Mouse (Mus musculus): ENCODE measurements around the gene Nr3c2. TPM values are rescaled to one million over a fixed set of nuclear protein-coding genes. Genes with fewer than 3 reads are reported as not detected.

The Nr3c2 gene
- polyA plus RNA-seq, 1 experiment from 2014 or later, result 0.17 TPM

DNA sequence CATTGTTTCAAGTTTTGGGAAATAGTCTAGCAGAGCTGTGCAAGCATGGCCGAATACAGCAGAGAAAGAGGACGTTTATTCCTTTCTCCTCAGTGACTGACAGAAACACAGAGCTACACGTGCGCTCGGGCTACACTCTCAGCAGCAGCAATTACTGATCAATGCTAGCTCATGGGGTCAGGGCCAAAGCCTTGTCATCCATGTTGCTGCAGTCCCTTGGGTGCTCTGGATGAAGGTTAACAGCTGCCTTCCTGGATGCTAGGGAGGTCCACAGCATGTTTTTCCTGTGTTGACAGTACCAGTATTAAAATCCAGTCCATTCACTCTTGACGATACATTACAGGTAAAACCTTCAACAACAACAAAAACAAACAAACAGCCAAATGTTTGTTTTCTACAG is 113.4 kb downstream of the Nr3c2 start:
- no peaks in the 10 kb centered on the region for H3K36me3 ChIP-seq (ENCODE audit: inconsistent target)
- no peak overlapping the region for H3K27ac ChIP-seq
- WGBS (ENCODE audit: missing documents), result 89% methylated on average over 6 of the region's 6 CpGs
- no peak overlapping the region for H3K4me3 ChIP-seq (ENCODE audit: inconsistent target)
- H3K79me2 ChIP-seq (ENCODE audit: inconsistent target), result no peaks in the 10 kb centered on the region

DNA sequence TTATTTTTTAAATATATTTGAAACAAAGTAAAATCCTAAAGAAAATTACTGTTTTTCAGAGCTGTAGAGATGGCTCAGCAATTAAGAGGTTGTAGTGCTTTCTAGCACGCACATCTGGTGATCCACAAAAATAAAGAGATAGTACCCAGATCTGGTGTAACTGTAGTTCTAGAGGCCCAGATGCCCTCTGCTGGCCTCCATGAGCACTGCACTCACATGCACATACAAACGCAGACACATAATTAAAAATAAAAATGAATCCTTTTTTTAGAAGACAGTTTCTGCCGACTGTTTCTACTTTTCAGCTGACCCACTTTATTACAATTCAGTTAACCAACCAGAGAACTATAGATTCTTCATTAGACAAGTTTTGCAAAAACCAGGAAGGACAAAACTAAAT is 117.5 kb downstream of the Nr3c2 start:
- Histone ChIP-seq H3K4me3 (ENCODE audit: inconsistent target) (no peak overlapping the region), H3K79me2 (ENCODE audit: inconsistent target) (no peaks in the 10 kb centered on the region), H3K27ac (no peak overlapping the region), H3K36me3 (ENCODE audit: inconsistent target) (no peaks in the 10 kb centered on the region)
- WGBS (ENCODE audit: missing documents), result 92% methylated on average over 3 of the region's 3 CpGs

DNA sequence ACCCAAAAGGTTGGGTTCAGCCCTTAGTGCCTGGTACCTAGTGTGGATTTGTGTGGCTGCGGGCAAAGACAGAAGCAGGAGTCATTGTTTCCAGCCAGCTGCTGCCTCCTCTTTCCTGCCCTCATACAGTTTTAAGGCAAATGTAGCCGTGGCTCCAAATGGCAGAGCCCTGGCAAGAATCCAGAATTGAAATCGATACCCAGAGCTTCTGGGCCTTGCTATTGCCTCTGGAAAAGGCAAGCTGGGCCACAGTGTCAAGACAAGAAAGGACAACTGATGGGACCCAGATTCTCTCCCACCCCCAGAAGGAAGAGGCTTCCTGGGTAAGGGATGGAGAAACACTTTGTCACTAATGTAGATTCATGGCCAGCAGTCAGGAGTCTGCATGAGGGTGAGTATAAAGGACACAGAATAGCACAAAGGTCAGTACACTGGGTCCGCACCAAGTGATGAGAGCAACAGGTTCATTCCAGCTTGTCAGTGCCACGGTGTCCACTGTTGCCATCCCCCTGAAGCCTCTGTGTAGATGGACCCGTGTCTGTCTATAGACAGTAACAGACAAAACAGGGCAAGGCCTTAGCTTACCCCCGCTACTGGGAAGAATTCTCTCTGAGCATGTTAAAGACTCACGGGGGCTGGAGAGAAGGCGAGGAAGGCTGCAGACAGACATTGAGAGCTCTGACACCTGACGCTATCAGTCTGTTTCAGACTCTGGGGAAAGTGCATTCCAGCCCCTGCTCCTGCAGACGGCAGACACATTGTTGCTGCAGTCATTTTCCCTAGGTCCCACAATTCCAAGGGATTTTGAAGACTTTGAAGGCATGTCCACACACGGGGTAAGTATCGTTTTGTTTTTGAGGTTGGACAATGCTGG is 124.8 kb downstream of the Nr3c2 start:
- WGBS (ENCODE audit: missing documents), result 88% methylated on average over 13 of the region's 13 CpGs
- Histone ChIP-seq H3K4me3 (ENCODE audit: inconsistent target) (no peak overlapping the region), H3K79me2 (ENCODE audit: inconsistent target) (no peaks in the 10 kb centered on the region), H3K27ac (no peak overlapping the region), H3K36me3 (ENCODE audit: inconsistent target) (no peaks in the 10 kb centered on the region)

DNA sequence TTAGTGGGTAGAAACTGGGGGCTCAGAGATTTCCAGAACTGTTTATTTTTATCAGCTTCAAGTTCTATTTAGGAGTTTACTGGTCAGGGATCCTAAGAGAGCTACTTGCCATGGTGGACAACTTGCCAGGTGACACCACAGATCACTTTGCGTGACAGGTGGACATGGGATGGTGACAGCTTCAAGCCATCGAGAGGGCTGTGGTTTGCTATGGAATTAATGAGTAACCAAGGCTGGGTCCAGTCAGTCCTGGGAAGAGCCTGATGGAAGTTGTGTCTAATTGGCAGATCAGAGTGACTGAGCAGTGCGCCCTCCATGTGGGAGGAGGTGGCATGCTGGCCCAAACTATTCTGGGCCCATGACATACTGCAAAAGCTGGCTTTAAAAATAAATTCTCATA is 132.0 kb downstream of the Nr3c2 start:
- H3K4me3 ChIP-seq (ENCODE audit: inconsistent target), result no peak overlapping the region
- no peak overlapping the region for H3K27ac ChIP-seq
- WGBS (ENCODE audit: missing documents), result 93% methylated on average over 3 of the region's 3 CpGs
- no peaks in the 10 kb centered on the region for H3K36me3 ChIP-seq (ENCODE audit: inconsistent target)
- no peaks in the 10 kb centered on the region for H3K79me2 ChIP-seq (ENCODE audit: inconsistent target)

DNA sequence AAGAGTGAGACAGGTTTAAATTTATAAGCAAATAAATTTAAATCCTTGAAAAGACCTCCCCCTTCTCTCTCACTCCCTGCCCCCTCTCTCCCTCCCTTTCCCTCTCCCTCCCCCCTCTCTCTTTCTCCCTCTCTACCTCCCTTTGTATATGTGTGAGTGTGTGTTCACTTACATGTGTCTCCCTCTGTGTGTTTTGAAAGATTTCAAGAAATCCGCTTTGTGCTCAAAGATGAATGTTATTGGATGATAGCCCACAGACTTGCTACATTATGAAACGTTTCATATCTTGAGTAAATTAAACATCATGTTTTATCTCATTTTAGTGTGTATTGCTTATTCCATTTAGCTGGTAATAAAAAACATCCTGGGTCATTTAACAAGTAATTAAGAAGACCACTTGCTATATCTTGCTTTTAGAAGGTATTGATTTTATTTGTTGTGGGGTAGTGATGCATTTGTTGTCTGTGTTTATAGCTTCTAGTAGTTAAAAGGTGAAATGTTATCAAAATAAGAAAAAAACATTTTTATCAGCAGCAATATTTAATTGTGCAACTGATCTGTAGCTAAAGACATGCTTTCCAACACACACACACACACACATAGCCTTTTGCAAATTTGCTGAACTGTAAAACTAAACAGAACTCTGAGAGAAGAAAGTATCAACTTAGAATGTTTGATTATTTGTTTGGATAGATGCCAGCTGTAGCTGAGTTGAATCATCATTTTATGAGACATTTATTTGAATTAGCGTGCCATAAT is 134.6 kb downstream of the Nr3c2 start:
- 79% methylated on average over 3 of the region's 3 CpGs for WGBS (ENCODE audit: missing documents)
- Histone ChIP-seq H3K4me3 (ENCODE audit: inconsistent target) (no peak overlapping the region), H3K27ac (no peak overlapping the region), H3K36me3 (ENCODE audit: inconsistent target) (no peaks in the 10 kb centered on the region), H3K79me2 (ENCODE audit: inconsistent target) (no peaks in the 10 kb centered on the region)

DNA sequence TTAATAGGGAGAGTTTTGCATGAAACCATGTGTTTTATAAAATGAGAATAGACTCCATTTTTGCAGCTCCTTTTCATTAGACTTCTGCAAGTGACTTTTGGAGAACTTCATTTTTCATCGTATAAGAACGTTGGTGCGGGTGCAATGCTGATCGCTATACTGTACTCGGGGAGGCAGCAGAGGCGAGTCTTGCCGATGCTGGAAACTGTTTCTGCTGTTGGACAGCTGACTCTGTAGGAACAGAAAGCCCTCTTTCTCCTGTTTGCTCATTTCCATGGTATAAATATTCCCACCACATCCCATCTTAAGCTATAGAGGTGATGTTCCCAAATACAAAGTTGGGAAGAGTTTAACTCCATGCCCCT is 135.2 kb downstream of the Nr3c2 start:
- Histone ChIP-seq H3K79me2 (ENCODE audit: inconsistent target) (no peaks in the 10 kb centered on the region), H3K36me3 (ENCODE audit: inconsistent target) (no peaks in the 10 kb centered on the region), H3K4me3 (ENCODE audit: inconsistent target) (no peak overlapping the region), H3K27ac (no peak overlapping the region)
- WGBS (ENCODE audit: missing documents), result 95% methylated on average over 7 of the region's 7 CpGs

DNA sequence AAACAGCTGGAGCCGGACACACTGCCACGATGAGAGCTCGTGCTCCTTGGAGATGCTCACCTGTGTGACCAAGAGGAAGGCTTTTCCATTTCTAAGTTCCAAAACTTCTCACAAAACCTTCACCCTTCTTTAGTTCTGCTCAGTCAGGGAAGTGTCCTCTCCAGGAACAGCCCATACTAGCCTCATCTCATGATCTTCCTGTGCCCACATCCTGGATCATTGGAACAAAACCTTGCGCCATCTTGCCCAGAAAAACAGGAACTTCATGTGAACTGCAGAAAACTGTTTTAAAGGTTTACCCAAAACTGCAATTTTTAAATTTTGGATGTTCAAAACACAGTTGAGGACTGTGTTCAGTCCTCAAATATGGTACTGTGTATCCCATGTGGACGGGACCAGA is 142.0 kb downstream of the Nr3c2 start:
- no peaks in the 10 kb centered on the region for H3K79me2 ChIP-seq (ENCODE audit: inconsistent target)
- H3K4me3 ChIP-seq (ENCODE audit: inconsistent target), result no peak overlapping the region
- WGBS (ENCODE audit: missing documents), result 84% methylated on average over 5 of the region's 5 CpGs
- H3K27ac ChIP-seq, result no peak overlapping the region
- H3K36me3 ChIP-seq (ENCODE audit: inconsistent target), result no peaks in the 10 kb centered on the region

DNA sequence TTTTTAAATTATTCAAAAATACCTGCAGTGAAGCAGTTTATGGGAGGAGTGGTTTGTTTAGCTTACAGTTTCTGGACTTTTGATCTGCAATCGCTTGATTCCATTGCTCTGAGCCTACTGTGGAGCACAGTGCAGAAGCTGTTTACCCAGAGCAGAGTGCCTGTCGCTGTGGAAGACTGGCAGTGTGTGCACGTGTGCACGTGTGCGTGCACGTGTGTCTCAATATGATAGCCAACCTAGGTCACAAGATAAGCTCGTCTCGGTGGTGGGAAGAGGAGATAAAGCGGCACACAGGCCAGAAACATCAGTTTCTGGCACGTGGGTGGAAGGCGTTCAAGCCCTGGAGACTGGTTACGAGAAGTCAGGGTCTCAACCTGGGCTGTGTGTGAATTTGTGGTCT is 145.6 kb downstream of the Nr3c2 start:
- H3K4me3 ChIP-seq (ENCODE audit: inconsistent target), result no peak overlapping the region
- H3K79me2 ChIP-seq (ENCODE audit: inconsistent target), result no peaks in the 10 kb centered on the region
- H3K27ac ChIP-seq, result no peak overlapping the region
- H3K36me3 ChIP-seq (ENCODE audit: inconsistent target), result no peaks in the 10 kb centered on the region
- 88% methylated on average over 12 of the region's 12 CpGs for WGBS (ENCODE audit: missing documents)

DNA sequence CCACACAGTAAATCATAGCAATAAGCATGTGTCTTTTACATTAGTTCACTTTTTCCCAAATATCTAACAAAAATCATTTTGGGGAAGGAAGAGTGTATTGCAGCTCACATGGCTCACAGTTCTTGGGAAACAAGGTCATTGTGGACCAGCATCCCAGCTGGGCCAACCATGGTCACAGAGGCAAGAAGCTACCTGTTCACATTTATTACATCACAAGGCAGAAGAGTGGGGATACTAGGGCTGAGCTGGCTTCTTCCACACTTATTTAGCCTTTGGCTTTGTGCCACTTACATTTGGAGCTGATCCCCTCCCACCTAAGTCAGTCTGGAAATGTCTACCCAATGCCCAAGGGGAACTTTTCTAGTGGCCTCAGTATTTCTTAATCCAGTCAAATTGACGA is 146.5 kb downstream of the Nr3c2 start:
- Histone ChIP-seq H3K36me3 (ENCODE audit: inconsistent target) (no peaks in the 10 kb centered on the region), H3K79me2 (ENCODE audit: inconsistent target) (no peaks in the 10 kb centered on the region), H3K27ac (no peak overlapping the region), H3K4me3 (ENCODE audit: inconsistent target) (no peak overlapping the region)
- WGBS (ENCODE audit: missing documents), result 100% methylated on average over 1 of the region's 1 CpGs

DNA sequence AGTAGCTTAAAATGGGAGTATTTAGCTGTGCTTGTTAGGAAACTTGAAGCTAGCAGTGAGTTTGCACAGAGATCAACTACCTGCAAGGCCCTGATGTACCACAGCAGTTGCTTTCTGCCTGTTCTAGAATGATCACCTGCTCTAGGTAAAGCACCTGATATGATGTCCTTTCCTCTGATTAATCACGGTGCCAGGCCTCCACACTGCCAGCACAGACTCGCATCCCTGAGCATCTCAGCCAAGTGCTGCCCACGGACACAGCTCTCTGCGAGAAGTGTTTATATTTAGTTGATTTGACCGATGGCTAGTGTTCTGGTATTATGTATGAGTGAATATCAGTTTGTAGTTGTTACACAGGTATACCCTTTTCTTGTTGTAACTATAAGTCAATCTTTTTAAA is 147.0 kb downstream of the Nr3c2 start:
- Histone ChIP-seq H3K4me3 (ENCODE audit: inconsistent target) (no peak overlapping the region), H3K27ac (no peak overlapping the region)
- 93% methylated on average over 5 of the region's 5 CpGs for WGBS (ENCODE audit: missing documents)

DNA sequence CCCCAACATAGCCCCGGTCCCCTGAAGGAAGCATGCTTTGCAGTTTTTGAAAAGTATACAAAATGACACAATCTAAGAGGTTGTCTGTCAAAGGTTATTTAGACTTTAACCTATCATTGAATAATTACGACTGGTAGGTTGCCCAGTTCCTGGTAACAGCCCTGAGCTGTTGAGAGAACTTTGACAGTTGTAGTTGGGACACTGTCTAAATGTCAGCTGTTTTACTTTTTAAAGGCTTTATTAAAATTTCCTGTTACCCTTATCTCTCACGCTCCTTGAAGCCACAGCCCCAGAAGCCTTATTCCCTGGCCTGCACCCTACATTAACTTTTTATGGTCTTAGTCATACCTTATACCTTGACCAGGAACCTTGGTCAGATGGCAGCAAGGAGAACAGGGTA is 147.5 kb downstream of the Nr3c2 start:
- H3K79me2 ChIP-seq (ENCODE audit: inconsistent target), result no peaks in the 10 kb centered on the region
- H3K36me3 ChIP-seq (ENCODE audit: inconsistent target), result no peaks in the 10 kb centered on the region
- H3K4me3 ChIP-seq (ENCODE audit: inconsistent target), result no peak overlapping the region
- 86% methylated on average over 3 of the region's 3 CpGs for WGBS (ENCODE audit: missing documents)
- H3K27ac ChIP-seq, result no peak overlapping the region

More for the DNA sequence above, 147.0 kb downstream of the Nr3c2 start:
- H3K79me2 ChIP-seq (ENCODE audit: inconsistent target), result no peaks in the 10 kb centered on the region
- H3K36me3 ChIP-seq (ENCODE audit: inconsistent target), result no peaks in the 10 kb centered on the region

DNA sequence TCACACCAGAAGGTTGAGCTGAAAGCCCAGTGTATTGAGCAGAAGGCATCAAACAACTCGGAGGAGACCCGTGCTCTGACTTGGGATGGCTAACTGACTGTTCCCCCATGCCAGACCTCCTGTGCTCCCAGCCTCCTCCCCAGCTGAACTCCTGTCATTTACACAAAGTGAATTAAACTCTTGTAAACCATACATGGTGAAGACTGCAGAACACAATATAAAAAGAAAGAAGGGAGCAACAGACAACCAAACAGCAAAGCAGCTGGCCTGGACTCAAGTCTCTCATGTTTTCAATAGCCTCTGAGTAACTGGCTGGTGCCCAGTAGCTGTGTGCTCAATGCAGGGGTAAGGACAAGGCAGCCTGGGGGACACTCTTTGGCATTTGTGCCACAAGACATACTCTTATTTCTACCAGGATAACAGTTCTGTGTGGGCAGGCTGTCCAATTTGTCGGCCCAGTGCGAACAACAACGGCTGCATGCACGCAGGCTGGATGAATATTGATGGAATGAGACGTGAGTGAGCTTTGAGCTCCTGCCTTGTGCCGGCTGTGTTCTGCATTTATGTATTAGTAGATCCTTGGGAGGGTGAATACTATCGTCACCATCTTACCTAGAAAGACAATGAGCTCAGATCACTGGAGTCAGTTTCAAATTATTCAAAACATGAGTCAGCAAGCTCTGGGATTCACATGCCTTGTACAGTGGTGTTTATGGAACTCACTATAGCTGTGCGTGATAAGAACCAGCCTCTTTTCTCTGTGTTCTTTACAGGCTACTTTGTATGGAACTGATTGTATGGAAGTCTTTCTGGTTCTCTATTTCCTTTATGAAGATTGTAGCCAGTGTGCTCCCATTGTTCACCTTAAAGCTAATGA is 152.4 kb downstream of the Nr3c2 start:
- no peak overlapping the region for H3K27ac ChIP-seq
- no peaks in the 10 kb centered on the region for H3K36me3 ChIP-seq (ENCODE audit: inconsistent target)
- H3K4me3 ChIP-seq (ENCODE audit: inconsistent target), result no peak overlapping the region
- WGBS (ENCODE audit: missing documents), result 91% methylated on average over 10 of the region's 10 CpGs
- H3K79me2 ChIP-seq (ENCODE audit: inconsistent target), result no peaks in the 10 kb centered on the region

DNA sequence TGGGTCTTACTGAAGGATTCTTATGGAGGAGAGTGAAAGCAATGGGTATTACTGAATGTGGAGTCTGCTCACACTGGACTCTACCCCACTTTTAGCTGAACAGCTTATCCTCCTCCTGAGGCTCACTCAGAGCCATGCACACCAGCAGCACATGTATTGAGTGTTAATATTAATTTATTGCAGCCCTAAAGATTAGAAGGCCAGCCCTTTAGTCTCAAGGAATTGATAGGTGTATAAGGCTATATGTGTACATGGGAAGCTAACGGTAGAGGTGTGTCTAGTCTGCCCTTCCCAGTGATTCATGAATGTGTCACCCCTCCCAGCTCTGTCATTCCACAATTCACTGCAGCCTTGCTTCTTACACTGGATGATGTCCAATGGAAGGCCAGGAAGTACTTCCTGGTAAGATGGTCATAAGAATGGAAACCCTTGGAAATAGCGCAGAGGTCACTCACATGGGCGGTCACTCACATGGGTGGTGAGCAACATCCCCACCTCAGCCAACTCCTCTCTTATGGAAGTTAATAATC is 156.3 kb downstream of the Nr3c2 start:
- Histone ChIP-seq H3K4me3 (ENCODE audit: inconsistent target) (no peak overlapping the region), H3K79me2 (ENCODE audit: inconsistent target) (no peaks in the 10 kb centered on the region), H3K36me3 (ENCODE audit: inconsistent target) (no peaks in the 10 kb centered on the region), H3K27ac (no peak overlapping the region)
- 97% methylated on average over 3 of the region's 3 CpGs for WGBS (ENCODE audit: missing documents)

DNA sequence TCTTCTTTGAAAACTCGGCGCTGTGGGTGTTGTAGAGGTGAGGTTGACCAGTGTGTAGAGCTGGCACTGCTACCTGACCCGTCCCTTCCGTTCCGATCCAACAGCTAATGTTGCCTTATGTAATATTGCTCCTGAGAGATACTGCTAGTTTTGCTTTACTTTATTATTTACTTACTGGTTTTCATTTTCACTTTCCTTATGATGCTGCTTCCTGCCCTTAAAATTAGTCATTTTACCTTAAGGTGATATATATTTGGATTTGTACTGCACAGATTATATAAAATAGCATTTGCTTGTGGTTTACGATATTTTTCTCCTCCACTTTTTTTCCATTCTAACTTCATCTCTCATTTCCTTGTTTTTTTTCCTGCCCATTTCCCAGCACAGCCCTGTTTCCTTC is 157.6 kb downstream of the Nr3c2 start:
- Histone ChIP-seq H3K4me3 (ENCODE audit: inconsistent target) (no peak overlapping the region), H3K27ac (no peak overlapping the region), H3K79me2 (ENCODE audit: inconsistent target) (no peaks in the 10 kb centered on the region), H3K36me3 (ENCODE audit: inconsistent target) (no peaks in the 10 kb centered on the region)
- 89% methylated on average over 6 of the region's 6 CpGs for WGBS (ENCODE audit: missing documents)
